Mouse (Mus musculus): ENCODE data around the gene Zfp276. TPM values are rescaled to one million over a fixed set of nuclear protein-coding genes. Genes with fewer than 3 reads are reported as not detected.
"Not testable (repeated sequence)": the region's sequence is repeated elsewhere in the genome, so short reads cannot be mapped to it uniquely, and the experiment has no call there.

The Zfp276 gene
- polyA plus RNA-seq, 1 experiment from 2014 or later: 22.8 TPM

DNA sequence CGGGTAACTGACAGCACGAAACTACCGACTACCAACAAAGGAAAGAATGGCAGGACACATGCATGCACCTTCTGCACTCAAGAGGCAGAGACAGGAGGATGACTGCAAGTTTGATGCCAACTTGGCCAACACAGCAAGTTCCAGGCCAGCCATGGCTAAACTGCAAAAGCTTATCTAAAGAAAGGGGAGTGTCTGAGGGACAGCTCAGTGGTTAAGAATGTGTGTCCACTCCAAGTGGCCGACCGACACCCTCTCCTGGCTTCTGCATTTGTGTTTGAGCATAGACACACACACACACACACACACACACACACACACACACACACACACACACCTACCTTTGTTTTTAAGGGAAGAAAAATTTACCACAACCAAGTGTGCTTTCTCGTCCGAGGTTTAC lies 24.4 kb downstream of the Zfp276 start:
- WGBS: 84% methylated on average over 7 of the region's 7 CpGs
- Histone ChIP-seq H3K4me3 (no peak overlapping the region), H3K27me3 (no peaks in the 10 kb centered on the region), H3K27ac (no peak overlapping the region), H3K4me1 (no peaks in the 10 kb centered on the region), H3K9me3 (replicated peaks) (no peaks in the 10 kb centered on the region), H3K4me2 (no peak overlapping the region), H3K36me3 (ENCODE audit: poor library complexity, severe bottlenecking) (peaks cover 51% of the 10 kb centered on the region; the same call in 1 of the 2 replicates), H3K9ac (no peak overlapping the region)
- ATAC-seq: no peak

DNA sequence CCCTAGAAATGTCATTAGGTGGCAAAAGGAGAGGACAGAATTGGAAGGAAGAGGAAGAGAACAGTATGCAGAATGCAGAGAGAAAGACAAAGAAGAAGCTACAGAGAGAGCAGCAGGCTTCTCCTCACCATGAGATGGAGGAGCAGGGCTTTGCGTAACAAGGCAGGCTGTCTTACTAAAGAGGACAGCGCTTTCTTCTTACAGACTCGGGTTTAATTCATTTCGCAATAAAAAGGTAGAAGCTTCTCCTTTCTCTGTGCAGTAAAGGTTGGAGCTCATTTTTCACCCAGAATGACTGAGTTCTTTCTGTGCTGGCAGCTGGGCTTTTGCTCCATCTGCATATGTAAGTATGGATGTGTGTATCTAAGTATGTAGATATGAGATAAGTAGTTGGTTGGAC lies 25.8 kb downstream of the Zfp276 start:
- H3K27ac ChIP-seq: no peak overlapping the region
- no peak for ATAC-seq
- H3K4me3 ChIP-seq: no peak overlapping the region
- no peak overlapping the region for H3K4me2 ChIP-seq
- H3K36me3 ChIP-seq (ENCODE audit: poor library complexity, severe bottlenecking): peaks cover 50% of the 10 kb centered on the region; the same call in 1 of the 2 replicates
- no peaks in the 10 kb centered on the region for H3K27me3 ChIP-seq
- no peaks in the 10 kb centered on the region for H3K4me1 ChIP-seq
- no peak overlapping the region for H3K9ac ChIP-seq
- no peaks in the 10 kb centered on the region for H3K9me3 ChIP-seq (replicated peaks)
- WGBS: 95% methylated on average over 4 of the region's 4 CpGs

DNA sequence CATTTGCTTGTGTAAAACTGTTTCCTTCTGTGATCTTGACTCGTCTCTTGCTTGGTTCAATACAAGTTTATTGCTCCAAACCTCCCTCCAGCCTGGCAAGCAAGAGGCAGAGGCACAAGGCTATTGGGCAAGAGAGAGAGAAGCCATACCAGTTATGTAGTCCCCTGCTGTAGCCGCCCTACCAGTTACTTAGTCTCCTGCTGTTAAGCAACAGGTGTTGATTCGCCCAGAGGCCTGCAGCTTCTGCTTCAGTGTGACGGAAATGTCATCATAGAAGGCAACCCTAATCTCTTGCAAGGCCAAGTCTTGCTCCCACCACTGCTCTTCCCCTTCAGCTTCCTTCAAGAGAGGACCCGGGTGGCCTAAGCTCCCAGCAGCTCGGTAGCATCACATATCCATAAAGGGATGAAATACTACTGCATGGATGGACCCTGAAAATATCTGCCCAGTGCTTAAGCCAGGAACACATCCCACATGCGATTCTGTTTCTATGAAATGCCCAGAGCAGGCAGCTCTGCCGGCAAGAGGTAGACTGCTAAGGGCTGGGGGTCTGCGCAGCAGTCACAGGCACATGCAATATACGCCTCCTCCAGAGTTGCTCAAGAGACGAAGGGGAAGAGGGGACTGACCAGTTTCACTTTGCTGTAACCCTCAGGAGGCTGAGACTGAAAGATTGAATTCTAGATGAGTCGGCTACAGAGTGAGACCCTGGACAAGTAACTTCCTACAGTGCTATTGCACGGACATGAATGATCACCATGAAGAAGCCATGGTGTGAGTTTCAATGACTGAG lies 26.5 kb downstream of the Zfp276 start:
- H3K4me1 ChIP-seq: no peaks in the 10 kb centered on the region

DNA sequence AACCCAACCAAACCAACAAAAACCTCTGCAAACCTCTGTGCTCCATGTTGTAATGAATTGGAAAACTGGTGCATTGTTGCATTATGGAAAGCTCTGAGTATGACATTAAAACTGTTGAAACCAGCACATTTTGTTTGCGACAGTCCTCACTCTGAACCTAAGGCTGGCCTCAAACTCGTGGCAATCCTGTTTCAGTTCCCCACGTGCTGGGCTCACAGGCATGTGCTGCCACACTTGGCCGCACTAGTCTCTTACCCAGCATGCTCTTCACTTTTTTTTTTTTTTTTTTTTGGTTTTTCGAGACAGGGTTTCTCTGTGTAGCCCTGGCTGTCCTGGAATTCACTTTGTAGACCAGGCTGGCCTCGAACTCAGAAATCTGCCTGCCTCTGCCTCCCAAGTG lies 29.0 kb downstream of the Zfp276 start:
- H3K27me3 ChIP-seq; ATAC-seq; H3K9me3 ChIP-seq (replicated peaks); H3K4me2 ChIP-seq; H3K27ac ChIP-seq; H3K9ac ChIP-seq; H3K4me3 ChIP-seq; H3K4me1 ChIP-seq: not testable (repeated sequence)
- peaks cover 55% of the 10 kb centered on the region for H3K36me3 ChIP-seq (ENCODE audit: poor library complexity, severe bottlenecking)
- 94% methylated on average over 5 of the region's 6 CpGs for WGBS

More for the DNA sequence above, 26.5 kb downstream of the Zfp276 start:
- WGBS: 87% methylated on average over 13 of the region's 13 CpGs
- H3K27me3 ChIP-seq: no peaks in the 10 kb centered on the region
- no peak for ATAC-seq
- peaks cover 46% of the 10 kb centered on the region; the same call in 1 of the 2 replicates for H3K36me3 ChIP-seq (ENCODE audit: poor library complexity, severe bottlenecking)
- no peak overlapping the region for H3K4me3 ChIP-seq
- H3K27ac ChIP-seq: no peak overlapping the region
- no peak overlapping the region for H3K4me2 ChIP-seq
- no peaks in the 10 kb centered on the region for H3K9me3 ChIP-seq (replicated peaks)
- H3K9ac ChIP-seq: no peak overlapping the region

DNA sequence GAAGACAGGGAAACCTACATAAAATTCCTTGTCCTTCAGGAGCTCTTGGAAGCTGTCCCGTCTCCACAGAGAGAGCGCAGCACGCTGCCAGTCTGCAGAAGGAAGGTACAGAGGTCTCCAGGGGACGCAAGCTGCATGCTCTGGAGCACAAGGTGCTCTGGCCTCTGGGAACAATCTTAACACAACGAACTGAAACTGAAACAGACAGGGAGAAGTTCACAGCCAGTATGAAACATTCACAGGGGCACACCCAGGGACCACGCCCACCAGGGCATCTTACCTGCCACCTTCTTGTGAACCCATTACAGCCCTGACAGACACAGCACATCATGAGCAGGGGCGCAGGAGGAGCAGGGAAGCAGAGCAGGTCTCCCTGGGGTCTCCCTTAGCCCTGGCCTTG lies 30.0 kb downstream of the Zfp276 start:
- 95% methylated on average over 7 of the region's 7 CpGs for WGBS
- H3K27me3 ChIP-seq: no peaks in the 10 kb centered on the region
- no peaks in the 10 kb centered on the region for H3K4me1 ChIP-seq
- H3K27ac ChIP-seq: no peak overlapping the region
- peaks cover 60% of the 10 kb centered on the region for H3K36me3 ChIP-seq (ENCODE audit: poor library complexity, severe bottlenecking)
- H3K9me3 ChIP-seq (replicated peaks): no peaks in the 10 kb centered on the region
- no peak for ATAC-seq
- no peak overlapping the region for H3K4me3 ChIP-seq
- H3K4me2 ChIP-seq: no peak overlapping the region
- no peak overlapping the region for H3K9ac ChIP-seq

DNA sequence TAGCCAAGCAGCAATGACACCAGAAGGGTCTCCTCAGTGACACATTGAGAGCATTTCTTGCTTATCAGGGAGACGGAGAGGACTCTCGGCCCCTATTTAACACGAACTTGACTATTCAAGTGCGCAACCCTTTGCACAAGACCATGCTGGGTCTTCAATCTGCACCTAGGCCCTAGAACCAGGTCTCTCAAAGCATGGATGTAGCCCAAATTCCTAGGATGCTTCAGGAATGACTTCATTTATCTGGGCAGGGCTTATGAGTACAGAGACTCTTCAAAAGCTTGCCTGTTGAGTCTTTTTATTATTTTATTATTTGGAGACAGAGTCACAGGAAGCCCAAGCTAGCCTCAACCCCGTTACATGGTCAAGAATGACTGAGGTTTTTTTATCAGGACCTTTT lies 30.5 kb downstream of the Zfp276 start:
- Histone ChIP-seq H3K9ac (no peak overlapping the region), H3K4me1 (no peaks in the 10 kb centered on the region), H3K27ac (no peak overlapping the region), H3K9me3 (replicated peaks) (no peaks in the 10 kb centered on the region), H3K27me3 (no peaks in the 10 kb centered on the region), H3K4me2 (no peak overlapping the region), H3K36me3 (ENCODE audit: poor library complexity, severe bottlenecking) (peaks cover 65% of the 10 kb centered on the region), H3K4me3 (no peak overlapping the region)
- 92% methylated on average over 5 of the region's 5 CpGs for WGBS
- ATAC-seq: no peak

DNA sequence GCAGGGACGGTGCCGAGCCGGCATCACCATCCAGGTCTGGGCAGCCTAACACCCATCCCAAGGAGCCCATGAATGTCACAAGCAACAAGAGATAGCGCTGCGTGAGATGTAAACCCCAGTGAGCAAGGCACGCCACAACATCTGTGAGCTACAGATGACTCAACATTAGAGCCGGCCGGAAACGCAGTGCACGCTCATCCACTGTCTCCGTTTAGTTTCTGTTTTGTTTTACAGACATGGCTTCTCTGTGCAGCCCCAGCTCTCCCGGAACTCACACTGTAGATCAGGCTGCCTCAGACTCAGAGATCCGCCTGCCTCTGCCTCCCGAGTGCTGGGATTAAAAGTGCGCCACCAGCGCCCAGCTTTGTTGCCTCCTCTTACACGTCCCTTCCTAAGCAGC lies 33.4 kb downstream of the Zfp276 start:
- 95% methylated on average over 17 of the region's 17 CpGs for WGBS
- Histone ChIP-seq H3K36me3 (ENCODE audit: poor library complexity, severe bottlenecking) (peaks cover 41% of the 10 kb centered on the region), H3K9me3 (replicated peaks) (no peaks in the 10 kb centered on the region), H3K4me1 (no peaks in the 10 kb centered on the region), H3K9ac (no peak overlapping the region), H3K27ac (no peak overlapping the region), H3K27me3 (no peaks in the 10 kb centered on the region), H3K4me2 (no peak overlapping the region), H3K4me3 (no peak overlapping the region)
- ATAC-seq: no peak

DNA sequence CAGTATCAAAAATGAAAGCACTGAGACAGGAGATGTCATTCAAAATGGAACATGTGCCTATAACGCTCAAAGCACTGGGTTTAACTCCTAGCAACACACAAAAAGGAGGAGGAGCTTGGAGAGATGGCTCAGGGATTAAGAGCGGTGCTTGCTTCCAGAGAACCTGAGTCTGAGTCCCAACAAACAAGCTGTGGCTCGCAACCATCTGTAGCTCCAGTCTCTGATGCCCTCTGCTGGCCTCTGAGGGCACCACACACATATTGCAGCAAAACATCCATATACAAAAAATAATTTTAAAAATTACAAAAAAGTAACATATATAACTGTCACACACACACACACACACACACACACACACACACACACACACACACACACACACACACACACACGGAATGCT lies 36.2 kb downstream of the Zfp276 start:
- ATAC-seq: no peak
- H3K9ac ChIP-seq: no peak overlapping the region
- no peaks in the 10 kb centered on the region for H3K27me3 ChIP-seq
- H3K27ac ChIP-seq: no peak overlapping the region
- H3K9me3 ChIP-seq (replicated peaks): no peaks in the 10 kb centered on the region
- H3K36me3 ChIP-seq (ENCODE audit: poor library complexity, severe bottlenecking): peaks cover 53% of the 10 kb centered on the region
- H3K4me2 ChIP-seq: no peak overlapping the region
- no peak overlapping the region for H3K4me3 ChIP-seq
- H3K4me1 ChIP-seq: no peaks in the 10 kb centered on the region
- 67% methylated on average over 4 of the region's 4 CpGs for WGBS

DNA sequence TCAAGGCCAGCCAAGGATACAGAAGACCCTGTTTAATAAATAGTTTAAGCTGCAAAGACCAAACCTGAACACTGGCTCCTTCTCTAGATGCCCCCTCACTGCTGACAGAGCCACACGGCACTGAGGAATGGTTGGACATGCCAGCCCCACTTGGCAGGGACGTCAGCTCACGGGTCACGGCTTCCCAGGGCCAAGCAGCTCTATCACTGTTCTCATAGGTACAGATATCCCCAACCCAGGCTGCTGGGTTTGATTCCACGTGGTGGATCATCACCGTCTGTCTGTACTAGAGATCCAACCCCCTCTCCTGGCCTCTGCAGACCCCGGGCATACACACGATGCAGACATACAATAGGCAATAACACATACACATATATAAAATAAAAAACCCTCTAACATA lies 36.7 kb downstream of the Zfp276 start:
- Histone ChIP-seq H3K36me3 (ENCODE audit: poor library complexity, severe bottlenecking) (peaks cover 55% of the 10 kb centered on the region), H3K4me2 (no peak overlapping the region), H3K9ac (no peak overlapping the region), H3K27me3 (no peaks in the 10 kb centered on the region), H3K9me3 (replicated peaks) (no peaks in the 10 kb centered on the region), H3K4me1 (no peaks in the 10 kb centered on the region), H3K4me3 (no peak overlapping the region), H3K27ac (no peak overlapping the region)
- 95% methylated on average over 8 of the region's 8 CpGs for WGBS
- no peak for ATAC-seq

DNA sequence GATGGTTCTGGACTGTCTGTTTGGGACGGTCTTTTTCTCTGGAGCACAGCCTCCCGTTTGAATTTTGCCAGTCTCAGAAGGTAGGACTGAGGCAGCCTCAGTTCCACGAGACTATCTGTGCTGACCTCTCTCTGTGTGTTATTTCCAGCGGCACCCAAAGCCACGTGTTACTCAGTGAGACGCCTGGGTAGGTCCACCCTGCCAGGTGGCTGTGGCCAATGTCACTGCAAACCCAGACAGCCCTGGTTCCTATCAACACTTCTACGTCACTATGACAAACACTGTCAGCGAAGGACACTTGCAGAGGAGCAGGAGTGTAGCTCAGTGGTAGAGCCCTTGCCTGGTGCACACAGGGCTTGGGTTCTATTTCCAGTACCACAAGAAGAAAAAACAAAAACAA lies 37.7 kb downstream of the Zfp276 start:
- Histone ChIP-seq H3K27ac (no peak overlapping the region), H3K4me3 (no peak overlapping the region), H3K9me3 (replicated peaks) (no peaks in the 10 kb centered on the region), H3K4me1 (no peaks in the 10 kb centered on the region), H3K36me3 (ENCODE audit: poor library complexity, severe bottlenecking) (peaks cover 58% of the 10 kb centered on the region), H3K27me3 (no peaks in the 10 kb centered on the region), H3K9ac (no peak overlapping the region), H3K4me2 (no peak overlapping the region)
- ATAC-seq: no peak
- 91% methylated on average over 8 of the region's 8 CpGs for WGBS

DNA sequence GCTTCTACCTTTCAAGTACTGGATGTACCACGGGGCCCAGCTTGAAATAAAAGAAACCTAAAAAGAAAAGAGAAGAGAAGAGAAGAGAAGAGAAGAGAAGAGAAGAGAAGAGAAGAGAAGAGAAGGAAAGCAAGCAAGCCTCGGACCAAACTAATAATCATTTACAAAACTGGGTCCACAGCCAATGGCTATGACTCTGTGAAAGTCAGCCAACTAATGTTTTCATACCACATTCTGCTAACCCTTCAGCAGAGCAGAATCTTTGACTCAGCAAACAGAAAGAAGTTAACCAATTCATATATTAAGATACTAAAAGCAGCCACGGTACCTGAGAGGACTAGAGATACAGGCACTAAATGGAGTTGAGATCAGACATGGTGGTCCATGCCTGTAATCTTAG lies 38.3 kb downstream of the Zfp276 start:
- 92% methylated on average over 3 of the region's 3 CpGs for WGBS
- Histone ChIP-seq H3K4me3 (no peak overlapping the region), H3K27me3 (no peaks in the 10 kb centered on the region), H3K9me3 (replicated peaks) (no peaks in the 10 kb centered on the region), H3K36me3 (ENCODE audit: poor library complexity, severe bottlenecking) (peaks cover 57% of the 10 kb centered on the region), H3K4me2 (no peak overlapping the region), H3K27ac (no peak overlapping the region), H3K4me1 (no peaks in the 10 kb centered on the region), H3K9ac (no peak overlapping the region)
- ATAC-seq: no peak

DNA sequence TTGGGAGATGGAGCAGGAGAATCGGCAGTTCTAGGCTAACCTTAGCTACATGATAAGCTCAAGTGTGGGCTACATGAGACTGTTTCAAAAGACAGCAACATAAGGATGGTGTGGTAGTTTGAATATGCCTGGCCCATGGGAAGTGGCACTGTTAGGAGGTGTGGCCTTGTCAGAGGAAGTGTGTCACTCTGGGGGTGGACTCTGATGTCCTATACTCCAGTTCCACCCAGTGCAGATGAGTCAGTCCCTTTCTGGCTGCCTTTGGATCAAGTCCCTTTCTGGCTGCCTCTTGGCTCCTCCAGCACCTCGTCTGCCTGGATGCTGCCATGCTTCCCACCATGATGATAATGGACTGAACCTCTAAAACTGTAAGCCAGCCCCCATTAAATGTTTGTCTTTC lies 38.8 kb downstream of the Zfp276 start:
- no peak overlapping the region for H3K9ac ChIP-seq
- peaks cover 56% of the 10 kb centered on the region for H3K36me3 ChIP-seq (ENCODE audit: poor library complexity, severe bottlenecking)
- H3K4me2 ChIP-seq: no peak overlapping the region
- no peak overlapping the region for H3K27ac ChIP-seq
- H3K27me3 ChIP-seq: no peaks in the 10 kb centered on the region
- no peaks in the 10 kb centered on the region for H3K4me1 ChIP-seq
- ATAC-seq: no peak
- H3K9me3 ChIP-seq (replicated peaks): no peaks in the 10 kb centered on the region
- no peak overlapping the region for H3K4me3 ChIP-seq
- WGBS: 93% methylated on average over 2 of the region's 2 CpGs

DNA sequence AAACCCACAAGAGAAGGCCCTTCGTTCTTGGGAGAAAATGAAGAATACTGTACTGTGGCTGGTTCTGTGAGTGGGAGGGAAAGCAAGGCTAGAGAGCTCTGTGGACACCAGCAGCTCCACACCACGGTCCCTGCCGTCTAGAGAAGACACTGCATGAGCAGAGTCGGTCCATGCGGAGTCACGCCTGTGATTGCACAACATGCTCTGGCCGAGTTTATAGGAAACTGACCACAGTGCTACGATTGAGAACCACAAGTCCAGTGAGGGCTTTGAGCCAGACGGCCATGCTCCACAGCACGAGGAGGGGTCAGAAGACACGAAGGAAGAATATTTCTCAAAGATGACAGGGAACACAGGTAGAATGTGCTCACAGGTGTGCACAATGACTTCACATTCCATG lies 44.3 kb downstream of the Zfp276 start:
- no peak overlapping the region for H3K27ac ChIP-seq
- no peak overlapping the region for H3K4me3 ChIP-seq
- ATAC-seq: no peak
- no peaks in the 10 kb centered on the region for H3K27me3 ChIP-seq
- H3K36me3 ChIP-seq (ENCODE audit: poor library complexity, severe bottlenecking): peaks cover 52% of the 10 kb centered on the region
- 93% methylated on average over 11 of the region's 11 CpGs for WGBS
- H3K9me3 ChIP-seq (replicated peaks): no peaks in the 10 kb centered on the region
- no peaks in the 10 kb centered on the region for H3K4me1 ChIP-seq
- H3K9ac ChIP-seq: no peak overlapping the region
- H3K4me2 ChIP-seq: no peak overlapping the region
